Mouse (Mus musculus) stomach, embryonic 15.5 days (tissue): ENCODE data around the gene Ehd2. TPM values are rescaled to one million over a fixed set of nuclear protein-coding genes. Genes with fewer than 3 reads are reported as not detected.

Experiments used
- ATAC-seq: fragments of 200-750 bp; cut with Nextera tagmentation; 2 replicates; pipeline ENCODE4 v1.8.0; 2017; ENCODE audit warnings: low read depth, moderate number of reproducible peaks, moderate TSS enrichment; ENCODE audit not compliant: insufficient read depth, low FRiP score
- H3K27ac ChIP-seq: fragments of 300-500 bp; sonication (generic); 2 replicates; pipeline ENCODE4 v1.5.1; 2015; ENCODE audit warnings: mild to moderate bottlenecking, inconsistent platforms
- H3K27me3 ChIP-seq: fragments of 300-500 bp; sonication (generic); replicated peaks from 2 replicates; pipeline ENCODE4 v1.6.1; 2015; ENCODE audit warnings: inconsistent platforms
- H3K36me3 ChIP-seq: fragments of 300-500 bp; sonication (generic); 2 replicates; pipeline ENCODE4 v1.6.1; 2015; ENCODE audit warnings: inconsistent platforms
- H3K4me1 ChIP-seq: fragments of 300-500 bp; sonication (generic); 2 replicates; pipeline ENCODE4 v1.6.1; 2015; ENCODE audit warnings: inconsistent platforms
- H3K4me2 ChIP-seq: fragments of 300-500 bp; sonication (generic); 2 replicates; pipeline ENCODE4 v1.6.1; 2015; ENCODE audit warnings: mild to moderate bottlenecking, inconsistent platforms
- H3K4me3 ChIP-seq: fragments of 300-500 bp; sonication (generic); replicated peaks from 2 replicates; pipeline ENCODE4 v1.5.1; 2015; ENCODE audit warnings: inconsistent platforms
- H3K9ac ChIP-seq: fragments of 300-500 bp; sonication (generic); 2 replicates; pipeline ENCODE4 v1.6.1; 2015; ENCODE audit warnings: inconsistent platforms
- H3K9me3 ChIP-seq: fragments of 300-500 bp; sonication (generic); 2 replicates; pipeline ENCODE4 v1.6.1; 2016; ENCODE audit warnings: inconsistent platforms
- WGBS: fragments of 180-500 bp; shearing (Covaris S2); methylation state at CpG from one replicate; pipeline ENCODE4 v1.1.7; 2015; 5-methylcytosine and 5-hydroxymethylcytosine counted together
- polyA plus RNA-seq: library from polyadenylated mRNA; unstranded; fragments of >200 nt; fragmentation: Nextera tagmentation; extraction: Ambion mirVana; gene quantifications from 2 replicates; pipeline ENCODE4 v1.2.1, GENCODE M21; 2015

Gene Ehd2
- polyA plus RNA-seq, 1 experiment from 2014 or later: 49.6 TPM

DNA sequence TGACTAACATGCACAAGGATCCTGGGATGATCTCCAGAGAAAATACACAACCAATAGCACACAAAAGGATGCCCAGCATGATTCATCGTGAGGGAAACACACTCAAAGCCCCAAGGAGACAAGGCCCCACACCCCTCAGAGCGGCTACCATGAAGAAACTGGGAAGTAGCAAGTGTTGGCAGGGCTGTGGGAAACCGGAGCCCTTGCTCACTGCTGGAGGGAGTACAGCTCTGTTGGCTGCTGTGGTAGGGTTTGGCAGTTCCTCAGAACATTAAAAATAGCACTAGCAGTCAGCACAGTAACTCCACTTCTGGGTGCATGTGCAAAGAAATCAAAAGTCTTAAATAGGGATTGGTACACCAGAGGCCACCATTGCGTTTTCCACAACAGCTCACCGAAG is 34.8 kb upstream of the Ehd2 start:
- H3K9ac ChIP-seq: no peak overlapping the region
- ATAC-seq: 0 out of 2 replicates have a peak, but pooled peaks have one; percentile 41
- peaks cover 7% of the 10 kb centered on the region; the same call in 1 of the 2 replicates for H3K36me3 ChIP-seq
- peaks cover 14% of the 10 kb centered on the region; the same call in 1 of the 2 replicates for H3K4me1 ChIP-seq
- H3K27me3 ChIP-seq: no peaks in the 10 kb centered on the region
- no peak overlapping the region for H3K4me2 ChIP-seq
- WGBS: 80% methylated on average over 5 of the region's 5 CpGs
- H3K9me3 ChIP-seq: no peaks in the 10 kb centered on the region
- H3K27ac ChIP-seq: peak overlapping the region; percentile 28; the same call in 1 of the 2 replicates
- H3K4me3 ChIP-seq: no peak overlapping the region

DNA sequence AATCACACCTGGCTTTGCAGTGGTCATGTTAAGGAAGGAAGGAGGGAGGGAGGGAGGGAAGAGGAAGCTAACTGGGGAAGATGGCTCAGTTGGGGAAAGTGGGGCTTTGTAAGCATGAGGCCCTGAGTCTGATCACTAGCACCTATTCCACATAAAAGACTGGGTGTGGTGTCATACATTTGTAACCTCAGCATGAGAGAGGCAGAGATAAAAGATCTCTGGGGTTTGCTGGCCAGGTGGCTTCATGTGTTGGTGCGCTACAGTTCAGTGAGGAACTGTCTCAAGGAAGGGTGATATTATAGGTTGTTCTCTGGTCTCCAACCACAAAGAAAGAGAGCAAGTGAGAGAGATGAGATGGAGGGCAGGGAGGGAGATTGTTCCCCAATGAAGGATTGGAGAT is 34.3 kb upstream of the Ehd2 start:
- Histone ChIP-seq H3K4me1 (peaks cover 14% of the 10 kb centered on the region; the same call in 1 of the 2 replicates), H3K9me3 (no peaks in the 10 kb centered on the region), H3K36me3 (peaks cover 11% of the 10 kb centered on the region; the same call in 1 of the 2 replicates), H3K4me3 (no peak overlapping the region), H3K27me3 (no peaks in the 10 kb centered on the region), H3K9ac (no peak overlapping the region), H3K4me2 (no peak overlapping the region), H3K27ac (no peak overlapping the region)
- 94% methylated on average over 1 of the region's 1 CpGs for WGBS
- no peak; the same call in 1 of the 2 replicates for ATAC-seq

DNA sequence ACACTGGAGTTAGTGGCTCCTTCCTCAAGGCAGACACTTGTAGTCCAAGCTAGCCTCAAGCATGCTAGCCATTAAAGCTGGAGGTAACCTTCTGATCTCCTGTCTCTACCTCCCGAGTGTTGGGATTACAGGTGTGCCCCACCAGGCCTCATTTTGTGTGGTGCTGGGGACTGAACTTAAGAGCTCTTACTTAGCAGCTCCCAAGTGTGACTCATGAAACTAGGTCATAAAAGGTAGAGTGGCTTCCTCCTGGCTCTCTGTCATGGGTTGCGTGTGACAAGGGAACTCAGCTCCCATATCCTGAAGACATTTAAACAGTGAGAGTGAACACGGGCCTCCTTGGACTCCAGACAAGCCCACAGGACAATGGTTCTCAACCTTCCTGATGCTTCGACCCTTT is 26.4 kb upstream of the Ehd2 start:
- Histone ChIP-seq H3K9ac (no peak overlapping the region), H3K36me3 (peaks cover 54% of the 10 kb centered on the region), H3K4me2 (no peak overlapping the region), H3K4me1 (no peaks in the 10 kb centered on the region), H3K4me3 (no peak overlapping the region), H3K27ac (no peak overlapping the region), H3K27me3 (no peaks in the 10 kb centered on the region), H3K9me3 (no peaks in the 10 kb centered on the region)
- ATAC-seq: no peak
- WGBS: 96% methylated on average over 4 of the region's 4 CpGs

DNA sequence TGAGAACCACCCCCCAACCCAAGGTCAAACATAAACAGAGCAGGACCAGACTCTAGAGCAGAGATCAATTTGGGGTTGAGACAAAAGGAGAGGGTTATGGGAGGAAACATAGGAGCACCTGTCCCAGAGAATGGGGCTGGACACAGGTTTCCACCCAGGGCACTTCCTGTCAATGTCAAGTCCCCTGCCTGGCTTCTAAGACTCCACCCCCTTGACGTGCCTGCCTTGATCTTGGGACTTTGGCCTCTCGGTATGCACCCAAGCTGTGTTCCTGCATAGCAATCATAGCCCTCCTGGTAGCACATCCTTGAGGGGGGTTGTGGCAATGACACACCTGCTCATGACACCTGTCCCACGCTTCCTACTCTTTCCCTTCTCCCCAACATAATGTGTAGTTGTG is 25.8 kb upstream of the Ehd2 start:
- no peak for ATAC-seq
- no peak overlapping the region for H3K4me3 ChIP-seq
- no peak overlapping the region for H3K27ac ChIP-seq
- H3K36me3 ChIP-seq: peaks cover 60% of the 10 kb centered on the region
- no peak overlapping the region for H3K4me2 ChIP-seq
- 66% methylated on average over 3 of the region's 3 CpGs for WGBS
- H3K9me3 ChIP-seq: no peaks in the 10 kb centered on the region
- H3K9ac ChIP-seq: no peak overlapping the region
- H3K27me3 ChIP-seq: no peaks in the 10 kb centered on the region
- H3K4me1 ChIP-seq: no peaks in the 10 kb centered on the region

DNA sequence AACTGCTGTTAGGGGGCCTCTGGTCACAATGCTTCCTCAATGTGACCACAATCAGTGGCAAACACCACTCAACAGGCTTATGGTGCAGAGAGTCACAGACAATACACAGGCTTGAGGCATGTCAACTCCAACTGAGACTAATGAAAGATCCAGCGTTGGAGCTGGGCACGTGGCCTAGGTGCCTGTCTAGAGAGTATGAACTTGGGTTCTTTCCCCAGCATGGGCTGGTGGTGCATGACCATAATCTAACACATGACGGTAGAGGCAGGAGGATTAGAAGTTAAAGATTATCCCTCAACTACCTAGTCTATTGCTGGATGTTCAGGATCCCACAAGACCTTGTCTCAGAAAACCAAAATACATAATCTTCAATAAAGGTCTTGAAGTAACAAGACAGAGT is 24.4 kb upstream of the Ehd2 start:
- Histone ChIP-seq H3K27me3 (no peaks in the 10 kb centered on the region), H3K9me3 (no peaks in the 10 kb centered on the region), H3K9ac (no peak overlapping the region), H3K4me1 (no peaks in the 10 kb centered on the region), H3K36me3 (peaks cover 63% of the 10 kb centered on the region), H3K27ac (no peak overlapping the region), H3K4me3 (no peak overlapping the region), H3K4me2 (no peak overlapping the region)
- no peak for ATAC-seq
- 92% methylated on average over 3 of the region's 3 CpGs for WGBS

DNA sequence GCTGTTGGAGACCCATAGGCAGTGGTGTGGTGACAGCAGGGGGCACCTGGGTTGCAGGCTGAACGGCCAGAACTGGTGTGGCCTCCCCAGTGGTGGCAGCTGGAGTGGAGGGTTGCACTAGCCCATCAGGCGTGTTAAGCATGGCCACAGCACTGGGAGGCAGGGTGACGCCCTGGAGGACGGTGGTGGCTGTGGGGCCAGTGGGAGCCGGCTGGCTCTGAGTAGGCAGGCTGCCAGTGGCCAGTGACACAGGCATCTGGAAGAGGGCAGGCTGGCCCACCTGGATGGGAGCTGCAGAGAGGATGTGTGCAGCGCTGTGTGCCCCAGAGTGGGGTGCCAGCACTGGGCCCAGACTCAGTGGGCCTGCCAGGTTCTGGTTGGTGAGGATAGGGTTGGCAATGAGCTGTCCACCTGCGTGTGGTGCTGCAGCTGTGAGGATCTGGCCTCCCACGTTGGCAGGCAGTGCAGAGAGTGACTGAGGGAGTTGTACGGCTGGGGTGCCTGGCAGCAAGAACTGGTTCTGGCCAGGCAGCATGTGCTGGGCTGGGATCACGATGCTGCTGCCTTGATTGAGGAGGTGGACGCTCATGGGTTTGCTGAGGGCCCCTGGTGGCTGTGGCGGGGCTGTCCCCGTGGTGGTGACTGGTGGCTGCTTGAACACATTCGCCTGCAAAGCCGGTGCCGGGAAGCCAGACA is 20.4 kb upstream of the Ehd2 start:
- Histone ChIP-seq H3K9me3 (no peaks in the 10 kb centered on the region), H3K4me2 (no peak overlapping the region), H3K27ac (no peak overlapping the region), H3K9ac (no peak overlapping the region), H3K36me3 (peaks cover 44% of the 10 kb centered on the region), H3K4me1 (no peaks in the 10 kb centered on the region), H3K4me3 (no peak overlapping the region), H3K27me3 (no peaks in the 10 kb centered on the region)
- 90% methylated on average over 16 of the region's 16 CpGs for WGBS
- no peak for ATAC-seq

DNA sequence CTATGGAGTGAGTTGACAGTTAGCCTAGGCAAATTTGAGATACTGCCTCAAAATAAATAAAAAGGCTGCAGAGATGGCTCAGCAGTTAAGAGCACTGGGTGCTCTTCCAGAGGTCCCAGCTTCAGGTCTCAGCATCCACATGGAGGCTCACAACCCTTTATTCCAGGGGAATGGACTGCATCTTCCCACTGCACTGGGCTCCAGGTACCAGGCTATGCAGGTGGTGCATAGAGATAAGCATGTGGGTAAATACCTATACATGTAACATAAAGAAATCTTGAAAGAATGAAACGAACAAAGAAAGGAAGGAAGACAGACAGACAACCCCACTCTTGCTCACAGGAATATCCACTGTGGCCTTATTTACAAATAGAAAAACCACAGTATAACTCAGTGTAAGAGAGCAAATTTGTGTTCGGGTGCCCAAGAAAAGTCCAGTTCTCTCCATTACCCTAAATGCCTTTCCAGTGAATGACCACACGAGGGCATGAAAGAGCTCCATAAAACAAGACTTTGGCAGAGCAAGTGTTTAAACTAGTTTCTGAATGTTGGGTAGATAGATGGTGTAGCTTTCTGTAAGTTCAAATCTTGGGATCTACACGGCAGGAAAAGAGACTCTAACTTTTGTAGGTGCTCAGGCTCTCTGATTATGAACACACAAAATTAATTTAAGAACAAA is 15.5 kb upstream of the Ehd2 start:
- Histone ChIP-seq H3K4me3 (no peak overlapping the region), H3K27ac (no peak overlapping the region), H3K27me3 (no peaks in the 10 kb centered on the region), H3K4me1 (no peaks in the 10 kb centered on the region), H3K4me2 (no peak overlapping the region), H3K9ac (no peak overlapping the region), H3K9me3 (no peaks in the 10 kb centered on the region), H3K36me3 (peaks cover 31% of the 10 kb centered on the region)
- 33% methylated on average over 4 of the region's 4 CpGs for WGBS
- no peak for ATAC-seq

DNA sequence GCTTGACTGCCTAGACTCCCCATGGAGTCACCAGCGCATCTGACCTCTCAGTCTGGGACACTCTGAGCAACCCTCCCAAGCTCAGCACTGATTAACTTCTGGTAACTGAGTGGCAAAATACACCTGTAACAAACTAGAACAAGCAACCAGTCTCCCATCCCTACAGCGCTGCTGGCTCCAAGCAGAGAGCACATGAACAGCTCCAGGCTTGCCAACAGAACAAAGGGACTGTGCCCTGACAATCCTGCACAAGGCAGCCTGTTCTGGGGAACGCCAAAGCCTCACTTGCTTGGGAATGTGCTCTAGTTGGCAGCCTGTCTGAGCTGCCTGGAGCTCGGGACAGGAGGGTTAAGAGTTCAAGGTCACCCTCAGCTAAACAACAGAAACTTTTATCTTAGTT is 14.2 kb upstream of the Ehd2 start:
- Histone ChIP-seq H3K36me3 (peaks cover 22% of the 10 kb centered on the region), H3K9me3 (no peaks in the 10 kb centered on the region), H3K4me2 (no peak overlapping the region), H3K4me3 (no peak overlapping the region), H3K9ac (no peak overlapping the region), H3K27me3 (no peaks in the 10 kb centered on the region), H3K4me1 (no peaks in the 10 kb centered on the region), H3K27ac (no peak overlapping the region)
- ATAC-seq: no peak
- 69% methylated on average over 4 of the region's 4 CpGs for WGBS

DNA sequence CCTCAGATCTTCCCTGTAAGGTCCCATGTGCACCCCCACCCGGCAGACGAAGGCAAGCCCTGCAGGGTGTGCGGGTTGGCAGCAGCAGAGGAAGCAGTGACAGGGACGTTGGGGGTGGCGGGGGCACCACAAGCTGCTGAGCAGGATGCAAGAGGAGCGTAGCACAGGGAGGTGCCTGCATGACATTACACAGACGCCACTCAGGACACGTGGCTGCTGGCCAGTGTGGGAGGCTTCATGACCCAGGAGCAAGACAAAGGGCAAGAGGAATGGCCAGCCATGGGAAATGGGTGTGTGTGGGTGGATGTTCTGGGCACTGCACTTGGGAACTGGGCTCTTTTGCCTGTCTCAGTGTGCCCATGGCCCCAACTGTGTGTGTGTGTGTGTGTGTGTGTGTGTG is 12.9 kb upstream of the Ehd2 start:
- Histone ChIP-seq H3K27ac (no peak overlapping the region), H3K9me3 (no peaks in the 10 kb centered on the region)
- ATAC-seq: no peak; the same call in 1 of the 2 replicates

DNA sequence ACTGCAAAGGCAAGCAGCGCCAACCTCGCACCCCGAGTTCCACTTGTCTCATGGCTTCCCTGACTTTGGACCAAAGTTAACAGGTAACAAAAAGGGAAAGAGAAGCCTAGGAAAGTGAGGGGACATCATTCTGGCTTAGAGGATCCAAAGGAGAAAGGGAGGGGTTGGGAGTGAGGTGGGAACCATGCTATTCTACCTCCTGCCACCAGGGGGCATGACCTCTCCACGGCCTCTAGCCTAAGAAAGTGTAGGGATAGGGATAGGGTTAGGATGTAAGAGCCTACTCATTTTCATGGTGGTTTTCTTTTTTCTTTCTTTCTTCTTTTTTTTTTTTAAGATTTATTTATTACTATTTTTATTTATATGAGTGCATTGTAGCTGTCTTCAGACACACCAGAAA is 8.5 kb upstream of the Ehd2 start:
- Histone ChIP-seq H3K4me2 (no peak overlapping the region), H3K4me3 (no peak overlapping the region), H3K9ac (no peak overlapping the region), H3K36me3 (peaks cover 48% of the 10 kb centered on the region), H3K4me1 (no peaks in the 10 kb centered on the region), H3K27me3 (no peaks in the 10 kb centered on the region), H3K27ac (no peak overlapping the region), H3K9me3 (no peaks in the 10 kb centered on the region)
- 75% methylated on average over 4 of the region's 4 CpGs for WGBS
- ATAC-seq: no peak

More for the DNA sequence above, 12.9 kb upstream of the Ehd2 start:
- Histone ChIP-seq H3K9ac (no peak overlapping the region), H3K4me2 (no peak overlapping the region), H3K4me1 (no peaks in the 10 kb centered on the region), H3K27me3 (no peaks in the 10 kb centered on the region), H3K4me3 (no peak overlapping the region), H3K36me3 (peaks cover 23% of the 10 kb centered on the region)
- 77% methylated on average over 8 of the region's 8 CpGs for WGBS

DNA sequence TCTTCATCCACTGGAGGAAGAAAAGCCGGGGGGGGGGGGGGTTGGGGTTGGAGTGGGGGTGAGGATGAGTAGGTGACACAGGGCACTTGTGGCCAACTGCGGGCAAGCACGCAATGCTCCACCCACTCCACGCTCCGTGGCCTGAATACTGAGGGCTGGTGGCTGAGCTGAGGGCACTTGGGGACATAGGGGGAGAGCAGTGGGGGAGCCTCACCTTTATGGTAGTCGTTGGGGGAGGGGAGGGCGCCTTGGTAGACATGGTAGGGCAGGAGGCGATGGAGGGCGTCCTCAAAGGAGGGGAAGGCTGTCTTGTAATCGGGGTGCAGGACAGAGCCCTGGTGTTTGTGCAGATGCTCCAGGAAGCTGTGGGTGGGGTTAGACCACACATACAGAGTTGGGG is 8.1 kb upstream of the Ehd2 start:
- Histone ChIP-seq H3K27ac (no peak overlapping the region), H3K27me3 (no peaks in the 10 kb centered on the region), H3K4me3 (no peak overlapping the region), H3K4me2 (no peak overlapping the region), H3K36me3 (peaks cover 48% of the 10 kb centered on the region), H3K4me1 (no peaks in the 10 kb centered on the region), H3K9me3 (no peaks in the 10 kb centered on the region), H3K9ac (no peak overlapping the region)
- 91% methylated on average over 9 of the region's 10 CpGs for WGBS
- ATAC-seq: no peak

DNA sequence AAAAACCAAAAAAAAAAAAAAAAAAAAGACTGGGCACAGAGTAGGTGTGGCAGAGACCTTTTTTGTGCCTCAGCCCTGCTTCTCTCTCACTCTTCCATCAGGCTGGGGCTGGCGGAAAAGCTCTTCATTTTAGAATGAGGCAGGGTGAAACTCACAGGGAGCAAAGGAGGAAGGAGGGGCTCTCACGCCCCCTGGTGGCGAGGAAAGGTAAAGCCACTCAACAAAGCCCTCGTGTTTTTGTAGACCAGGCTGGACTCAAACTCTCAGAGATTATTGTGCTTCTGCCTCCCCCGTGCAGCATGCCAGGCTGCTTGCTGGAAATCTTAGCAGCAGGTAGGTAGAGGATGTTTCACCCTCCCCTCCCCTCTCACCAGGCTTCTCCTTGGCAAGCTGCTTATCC is 7.3 kb upstream of the Ehd2 start:
- no peak for ATAC-seq
- Histone ChIP-seq H3K9ac (no peak overlapping the region), H3K36me3 (peaks cover 48% of the 10 kb centered on the region), H3K27me3 (no peaks in the 10 kb centered on the region), H3K4me2 (no peak overlapping the region), H3K4me1 (no peaks in the 10 kb centered on the region), H3K9me3 (no peaks in the 10 kb centered on the region), H3K27ac (no peak overlapping the region), H3K4me3 (no peak overlapping the region)
- WGBS: 59% methylated on average over 5 of the region's 5 CpGs
